Mouse (Mus musculus): ENCODE results near the gene Hrh2.

GRCm38 (mm10) chr13:54203419-54203818 is 11.5 kb downstream of the Hrh2 start:
- TF ChIP-seq CTCF (conservative IDR thresholded peaks at IDR 0.05; ENCODE audit: insufficient read depth, insufficient read length, low read depth, low read length): no peak
- no peak for TF ChIP-seq POLR2A (IDR thresholded peaks at IDR 0.05; ENCODE audit: low read depth, low read length)

Measured in kidney, adult 2 months (tissue).